ENCODE assay signal across 9 mouse cellular contexts in genomic region chr6:146888660-146889490, GRCm38 (mm10). TPM values are rescaled to one million over a fixed set of nuclear protein-coding genes. Genes with fewer than 3 reads are reported as not detected.
A peak's percentile ranks its signal among the peaks of the same experiment; 100 is the strongest.
DNase-seq lines count a peak whose midpoint lies in the region; ATAC-seq and TF ChIP-seq lines count a peak whose summit lies in the region.
"Had no signal": no experiment of that assay in that cellular context is flagged by ENCODE, and none has a peak within 500 bp of the region (broad histone marks: within the 10 kb centered on the region; RNA-seq: fewer than 3 reads in every experiment).

No protein-coding gene starts in this region.

- 7% methylated on average over 26 of the region's 26 CpGs for WGBS in embryonic facial prominence, embryonic 13.5 days
- 7% methylated on average over 26 of the region's 26 CpGs for WGBS in limb, embryonic 10.5 days
- 8% methylated on average over 26 of the region's 26 CpGs for WGBS in neural tube, embryonic 13.5 days

- no peaks in the 10 kb centered on the region for H3K36me3 ChIP-seq in testis, adult 2 months (ENCODE audit: control insufficient read depth, insufficient read depth, low read length)
- no peaks in the 10 kb centered on the region for H3K36me3 ChIP-seq in embryonic facial prominence, embryonic 13.5 days
- H3K36me3 ChIP-seq in limb, embryonic 10.5 days: no peaks in the 10 kb centered on the region
- no peaks in the 10 kb centered on the region for H3K36me3 ChIP-seq in neural tube, embryonic 13.5 days

- H3K27ac ChIP-seq in testis, adult 2 months (ENCODE audit: control insufficient read depth, insufficient read depth, low read depth, low read length): peak overlapping the region; percentile 65
- peak overlapping the region; percentile 74 for H3K27ac ChIP-seq in embryonic facial prominence, embryonic 13.5 days
- H3K27ac ChIP-seq in limb, embryonic 10.5 days: peak overlapping the region; percentile 93
- H3K27ac ChIP-seq in neural tube, embryonic 13.5 days (replicated peaks): no peak overlapping the region

- H3K27me3 ChIP-seq in testis, adult 2 months (ENCODE audit: control insufficient read depth, insufficient read depth, low read length): no peaks in the 10 kb centered on the region
- H3K27me3 ChIP-seq in embryonic facial prominence, embryonic 13.5 days: no peaks in the 10 kb centered on the region
- H3K27me3 ChIP-seq in limb, embryonic 10.5 days (ENCODE audit: low read depth, poor library complexity, severe bottlenecking): no peaks in the 10 kb centered on the region
- peaks cover 71% of the 10 kb centered on the region for H3K27me3 ChIP-seq in neural tube, embryonic 13.5 days

- peak overlapping the region; percentile 89 for H3K9ac ChIP-seq in embryonic facial prominence, embryonic 13.5 days
- peak overlapping the region; percentile 84 for H3K9ac ChIP-seq in neural tube, embryonic 13.5 days

- peak; percentile 69 for ATAC-seq in embryonic facial prominence, embryonic 13.5 days (ENCODE audit: insufficient number of reproducible peaks, insufficient read depth, low FRiP score, low TSS enrichment, low read depth)
- peak; percentile 78 for ATAC-seq in neural tube, embryonic 13.5 days (ENCODE audit: low read depth)

- H3K4me2 ChIP-seq in embryonic facial prominence, embryonic 13.5 days: peak overlapping the region; percentile 77
- H3K4me2 ChIP-seq in neural tube, embryonic 13.5 days: peak overlapping the region; percentile 81

- TF ChIP-seq CTCF in testis, adult 2 months (IDR thresholded peaks at IDR 0.05; ENCODE audit: control insufficient read depth, insufficient read depth, insufficient replicate concordance, low read depth, low read length): no peak

- H3K4me1 ChIP-seq in testis, adult 2 months (ENCODE audit: control insufficient read depth, insufficient read depth, low read length): peaks cover 8% of the 10 kb centered on the region
- H3K4me1 ChIP-seq in embryonic facial prominence, embryonic 13.5 days: peaks cover 59% of the 10 kb centered on the region
- peaks cover 49% of the 10 kb centered on the region for H3K4me1 ChIP-seq in limb, embryonic 10.5 days
- 0 out of 2 replicates have a peak, but pooled peaks cover 10% of the 10 kb centered on the region for H3K4me1 ChIP-seq in neural tube, embryonic 13.5 days (replicated peaks)

- peak; percentile 4; the same call in 1 of the 2 replicates for TF ChIP-seq POLR2A in testis, adult 2 months (IDR thresholded peaks at IDR 0.05; ENCODE audit: control insufficient read depth, low read depth, low read length)

- DNase-seq in testis, postnatal 10 days (ENCODE audit: low spot score): no peak
- DNase-seq in limb, embryonic 10.5 days (ENCODE audit: low spot score): no peak
- DNase-seq in right cerebral cortex, postnatal 36 days (ENCODE audit: low spot score in 2 of 2): no peak
- DNase-seq in frontal cortex, postnatal 10 days (ENCODE audit: low spot score in 2 of 2): no peak
- no peak for DNase-seq in thymus, postnatal 10 days (ENCODE audit: low spot score in 2 of 2)

- H3K9me3 ChIP-seq in embryonic facial prominence, embryonic 13.5 days: no peaks in the 10 kb centered on the region
- no peaks in the 10 kb centered on the region for H3K9me3 ChIP-seq in limb, embryonic 10.5 days (replicated peaks)
- H3K9me3 ChIP-seq in neural tube, embryonic 13.5 days: no peaks in the 10 kb centered on the region

- peak overlapping the region; percentile 91 for H3K4me3 ChIP-seq in testis, adult 2 months (ENCODE audit: control insufficient read depth, low read depth, low read length)
- peak overlapping the region; percentile 83 for H3K4me3 ChIP-seq in embryonic facial prominence, embryonic 13.5 days
- peak overlapping the region; percentile 81 for H3K4me3 ChIP-seq in limb, embryonic 10.5 days
- H3K4me3 ChIP-seq in neural tube, embryonic 13.5 days: peak overlapping the region; percentile 73

RNA-seq across cellular contexts. Expression of gene Ppfibp1, which starts 0.6 kb away (rescaled TPM):
- polyA plus RNA-seq in testis, adult 2 months (2012; rRNA removed): 9.2 and 10.9 TPM in 2 replicates
- polyA plus RNA-seq in embryonic facial prominence, embryonic 13.5 days (2015; fragmentation: Nextera tagmentation; extraction: Ambion mirVana): 56.6 and 57.9 TPM in 2 replicates
- polyA plus RNA-seq in limb, embryonic 10.5 days (2016; fragmentation: Nextera tagmentation; extraction: Ambion mirVana): 31.9 and 37.0 TPM in 2 replicates
- polyA plus RNA-seq in neural tube, embryonic 13.5 days (2015; fragmentation: Nextera tagmentation; extraction: Ambion mirVana): 15.2 and 17.7 TPM in 2 replicates

RNA-seq across cellular contexts. Expression of gene Smco2, which starts 39.0 kb away (rescaled TPM):
- polyA plus RNA-seq in testis, adult 2 months (2012; rRNA removed): 299 and 314 TPM in 2 replicates
- not detected in 2 replicates for polyA plus RNA-seq in embryonic facial prominence, embryonic 13.5 days (2015; fragmentation: Nextera tagmentation; extraction: Ambion mirVana)
- polyA plus RNA-seq in limb, embryonic 10.5 days (2016; fragmentation: Nextera tagmentation; extraction: Ambion mirVana): not detected in 2 replicates
- polyA plus RNA-seq in neural tube, embryonic 13.5 days (2015; fragmentation: Nextera tagmentation; extraction: Ambion mirVana): not detected in 2 replicates
- polyA plus RNA-seq: large intestine, adult 2 months had no signal

Comparison
In these comparisons a context has a peak if more than half of its experiments do, and no peak if none do; other contexts are left out.
1. RNA of gene Smco2, which starts 39.0 kb away (polyA plus RNA-seq): 299 to 314 TPM in testis, adult 2 months; not detected in embryonic facial prominence, embryonic 13.5 days, not detected in limb, embryonic 10.5 days and not detected in neural tube, embryonic 13.5 days; every median in the first group is over 100 times any median in the second.
2. Peak in every context shown above with its lines, with median percentiles within 50 percentile points of each other: H3K4me3 ChIP-seq.